Mouse (Mus musculus) lung, embryonic 15.5 days (tissue): ENCODE results near the gene Zfp704. TPM values are rescaled to one million over a fixed set of nuclear protein-coding genes. Genes with fewer than 3 reads are reported as not detected.

Experiments
- ATAC-seq: fragments of 200-750 bp; cut with Nextera tagmentation; 2 replicates; pipeline ENCODE4 v1.8.0; 2017; ENCODE audit warnings: moderate number of reproducible peaks, borderline replicate concordance; ENCODE audit not compliant: low FRiP score, low TSS enrichment; ENCODE audit errors: extremely low read depth
- H3K27ac ChIP-seq: fragments of 300-500 bp; sonication (generic); 2 replicates; pipeline ENCODE4 v1.5.1; 2015; ENCODE audit warnings: moderate library complexity, mild to moderate bottlenecking, inconsistent platforms
- H3K27me3 ChIP-seq: fragments of 300-500 bp; sonication (generic); 2 replicates; pipeline ENCODE4 v1.6.1; 2015; ENCODE audit warnings: inconsistent platforms
- H3K36me3 ChIP-seq: fragments of 300-500 bp; sonication (generic); 2 replicates; pipeline ENCODE4 v1.6.1; 2015; ENCODE audit warnings: inconsistent platforms
- H3K4me1 ChIP-seq: fragments of 300-500 bp; sonication (generic); 2 replicates; pipeline ENCODE4 v1.6.1; 2015; ENCODE audit warnings: inconsistent platforms
- H3K4me2 ChIP-seq: fragments of 300-500 bp; sonication (generic); 2 replicates; pipeline ENCODE4 v1.6.1; 2015; ENCODE audit warnings: inconsistent platforms, mild to moderate bottlenecking, moderate library complexity
- H3K4me3 ChIP-seq: fragments of 300-500 bp; sonication (generic); 2 replicates; pipeline ENCODE4 v1.5.1; 2015; ENCODE audit warnings: mild to moderate bottlenecking, inconsistent platforms
- H3K9ac ChIP-seq: fragments of 300-500 bp; sonication (generic); 2 replicates; pipeline ENCODE4 v1.6.1; 2015; ENCODE audit warnings: inconsistent platforms
- H3K9me3 ChIP-seq: fragments of 300-500 bp; sonication (generic); 2 replicates; pipeline ENCODE4 v1.6.1; 2016; ENCODE audit warnings: inconsistent platforms
- WGBS: fragments of 180-500 bp; shearing (Covaris S2); methylation state at CpG from one replicate; pipeline ENCODE4 v1.1.7; 2015; 5-methylcytosine and 5-hydroxymethylcytosine counted together
- polyA plus RNA-seq: library from polyadenylated mRNA; unstranded; fragments of >200 nt; fragmentation: Nextera tagmentation; extraction: Ambion mirVana; gene quantifications from 2 replicates; pipeline ENCODE4 v1.2.1, GENCODE M21; 2015

Zfp704 gene
- polyA plus RNA-seq, 1 experiment from 2014 or later: 9.3 TPM

DNA sequence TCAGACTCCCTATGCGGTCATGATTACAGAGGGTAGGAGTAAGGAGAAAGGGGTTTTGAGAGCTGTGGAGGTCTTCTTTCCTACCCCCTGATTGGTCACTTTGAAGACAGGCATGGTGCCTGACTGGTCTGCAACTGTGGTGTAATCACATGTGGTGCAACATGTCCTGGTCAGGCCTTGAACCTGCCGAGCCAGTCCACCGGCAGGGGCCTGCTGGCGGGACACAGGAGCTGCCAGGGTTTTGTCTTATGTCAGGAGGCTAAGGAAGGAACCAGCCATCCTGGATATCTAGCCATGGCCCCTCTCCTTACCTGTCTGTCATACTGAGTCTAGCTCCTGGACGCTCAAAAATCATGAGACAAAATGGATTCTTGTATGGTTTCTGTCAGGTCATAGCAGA, 134.4 kb downstream of the Zfp704 start:
- Histone ChIP-seq H3K27ac (no peak overlapping the region), H3K4me2 (no peak overlapping the region), H3K4me3 (no peak overlapping the region), H3K27me3 (no peaks in the 10 kb centered on the region), H3K36me3 (no peaks in the 10 kb centered on the region), H3K4me1 (no peaks in the 10 kb centered on the region), H3K9ac (no peak overlapping the region), H3K9me3 (no peaks in the 10 kb centered on the region)
- 83% methylated on average over 5 of the region's 5 CpGs for WGBS
- ATAC-seq: no peak

DNA sequence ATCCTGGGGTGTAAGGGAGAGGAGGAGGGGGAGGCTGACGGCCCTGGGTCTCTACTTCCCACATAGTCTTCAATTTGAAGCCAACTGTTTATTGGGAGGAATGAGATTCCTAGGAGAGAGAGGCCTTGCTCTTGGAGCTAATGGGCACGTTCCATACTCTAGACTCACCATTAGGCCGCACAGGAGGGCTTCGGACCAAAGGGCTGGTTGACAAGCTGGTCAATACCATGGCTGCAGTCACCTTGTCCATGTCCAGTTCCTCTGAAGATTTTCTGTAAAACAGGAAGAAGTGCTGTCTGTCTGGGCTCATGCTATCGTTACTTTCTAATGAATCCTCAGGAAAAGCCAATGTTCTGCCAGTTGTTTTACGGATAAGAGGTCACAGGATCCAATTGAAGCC, 135.6 kb downstream of the Zfp704 start:
- no peak overlapping the region for H3K4me2 ChIP-seq
- H3K27me3 ChIP-seq: no peaks in the 10 kb centered on the region
- no peaks in the 10 kb centered on the region for H3K36me3 ChIP-seq
- H3K27ac ChIP-seq: no peak overlapping the region
- H3K4me1 ChIP-seq: no peaks in the 10 kb centered on the region
- 89% methylated on average over 6 of the region's 6 CpGs for WGBS
- no peak overlapping the region for H3K4me3 ChIP-seq
- no peak overlapping the region for H3K9ac ChIP-seq
- no peak for ATAC-seq
- no peaks in the 10 kb centered on the region for H3K9me3 ChIP-seq

DNA sequence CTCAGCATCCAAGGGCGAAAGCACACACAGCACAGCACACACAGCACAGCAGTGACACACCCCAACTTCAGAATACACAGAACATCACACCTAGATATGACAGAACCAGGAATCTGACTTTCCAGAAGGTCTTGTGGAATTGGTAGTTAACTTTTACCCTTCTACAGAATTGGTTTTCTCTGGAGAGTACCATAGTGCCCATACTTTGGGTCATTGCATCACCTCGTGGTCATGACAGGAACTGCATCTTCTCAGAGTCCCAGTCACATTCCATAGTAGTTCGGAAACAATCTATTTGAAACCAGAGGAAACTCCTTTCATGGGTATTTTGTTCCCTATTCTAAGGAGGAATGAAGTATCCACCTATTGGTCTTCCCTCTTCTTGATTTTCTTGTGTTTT, 143.6 kb downstream of the Zfp704 start:
- peak; percentile 62 for ATAC-seq
- H3K9ac ChIP-seq: no peak overlapping the region
- H3K4me3 ChIP-seq: no peak overlapping the region
- no peaks in the 10 kb centered on the region for H3K9me3 ChIP-seq
- H3K4me1 ChIP-seq: no peaks in the 10 kb centered on the region
- H3K27me3 ChIP-seq: no peaks in the 10 kb centered on the region
- 42% methylated on average over 3 of the region's 3 CpGs for WGBS
- no peak overlapping the region for H3K27ac ChIP-seq
- H3K4me2 ChIP-seq: no peak overlapping the region
- H3K36me3 ChIP-seq: no peaks in the 10 kb centered on the region; the same call in 1 of the 2 replicates

GRCm38 (mm10) chr3:9465731-9466130, 144.2 kb downstream of the Zfp704 start:
- Histone ChIP-seq H3K4me1 (no peaks in the 10 kb centered on the region), H3K4me3 (no peak overlapping the region), H3K9me3 (no peaks in the 10 kb centered on the region), H3K27ac (no peak overlapping the region), H3K36me3 (no peaks in the 10 kb centered on the region; the same call in 1 of the 2 replicates), H3K4me2 (no peak overlapping the region), H3K27me3 (no peaks in the 10 kb centered on the region), H3K9ac (no peak overlapping the region)
- no peak for ATAC-seq
- 74% methylated on average over 4 of the region's 4 CpGs for WGBS

DNA sequence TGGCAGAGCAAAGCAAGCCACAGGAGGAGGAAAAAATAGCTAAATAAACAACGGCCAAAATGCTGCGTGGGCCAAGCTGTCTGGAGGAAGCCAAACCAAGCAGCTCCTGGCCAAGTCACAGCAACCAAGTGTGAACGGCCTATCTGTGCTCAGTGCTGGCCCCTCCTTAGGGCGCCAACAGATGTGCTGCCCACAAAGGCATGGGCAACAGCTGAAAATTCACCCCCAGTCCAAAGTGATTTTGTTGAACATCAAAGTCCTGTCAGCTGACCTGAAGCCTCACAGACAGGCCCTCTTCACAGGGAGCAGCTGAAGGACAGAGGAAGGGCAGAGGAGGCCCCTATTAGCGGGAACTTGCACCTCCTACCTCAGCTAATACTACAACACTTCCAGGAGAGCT, 148.2 kb downstream of the Zfp704 start:
- Histone ChIP-seq H3K4me2 (no peak overlapping the region), H3K4me3 (no peak overlapping the region), H3K36me3 (no peaks in the 10 kb centered on the region; the same call in 1 of the 2 replicates), H3K27ac (no peak overlapping the region), H3K9ac (no peak overlapping the region), H3K27me3 (no peaks in the 10 kb centered on the region), H3K9me3 (no peaks in the 10 kb centered on the region), H3K4me1 (no peaks in the 10 kb centered on the region)
- 73% methylated on average over 5 of the region's 5 CpGs for WGBS
- ATAC-seq: no peak

DNA sequence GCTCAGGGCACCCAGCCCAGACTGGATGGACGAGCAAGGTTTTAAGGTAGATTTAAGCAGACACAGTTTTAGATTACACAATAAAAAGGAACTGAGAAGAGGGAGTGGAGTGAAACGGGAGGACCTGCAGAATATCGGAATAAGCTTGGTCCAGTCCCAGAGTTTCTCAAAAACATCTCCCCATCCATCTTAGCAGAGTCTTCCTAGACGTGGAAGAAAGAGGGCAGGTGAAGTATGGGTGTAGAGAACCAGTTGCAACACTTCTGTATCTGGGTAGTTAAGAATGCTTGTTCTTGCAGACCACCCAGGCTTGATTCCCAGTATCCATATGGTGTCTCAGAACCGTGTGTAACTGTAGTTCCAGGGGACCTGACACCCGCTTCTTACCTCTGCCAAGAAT, 149.6 kb downstream of the Zfp704 start:
- H3K27ac ChIP-seq: no peak overlapping the region
- H3K9me3 ChIP-seq: no peaks in the 10 kb centered on the region
- no peak overlapping the region for H3K9ac ChIP-seq
- H3K36me3 ChIP-seq: no peaks in the 10 kb centered on the region; the same call in 1 of the 2 replicates
- WGBS: 79% methylated on average over 6 of the region's 6 CpGs
- no peak for ATAC-seq
- no peaks in the 10 kb centered on the region for H3K4me1 ChIP-seq
- no peak overlapping the region for H3K4me3 ChIP-seq
- H3K27me3 ChIP-seq: no peaks in the 10 kb centered on the region
- no peak overlapping the region for H3K4me2 ChIP-seq

DNA sequence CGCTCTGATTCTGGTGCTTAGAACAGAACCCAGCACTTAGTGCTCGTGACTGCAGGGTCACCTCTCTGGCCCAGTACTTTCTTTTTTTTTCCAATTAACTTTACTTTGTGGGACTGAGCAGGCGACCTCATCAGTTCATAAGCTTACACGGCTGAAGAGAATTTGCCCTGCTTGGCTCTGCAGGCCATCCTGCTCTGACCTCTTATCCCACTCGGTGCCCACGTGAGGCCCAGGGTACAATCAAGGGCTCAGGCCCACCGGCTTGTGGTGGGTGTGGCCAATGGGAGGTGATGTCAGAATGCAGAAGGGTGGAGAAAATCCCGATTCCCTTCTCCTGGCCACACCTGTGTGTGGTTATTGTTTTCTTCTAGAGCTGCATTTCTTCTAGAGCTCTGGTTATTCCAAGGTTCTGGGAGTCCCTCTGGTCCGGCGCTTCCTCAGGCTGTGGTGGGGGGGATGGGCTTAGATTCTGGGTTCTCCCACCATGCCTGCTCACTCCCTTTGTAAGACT, 153.4 kb downstream of the Zfp704 start:
- no peak for ATAC-seq
- WGBS: 59% methylated on average over 10 of the region's 10 CpGs
- H3K4me3 ChIP-seq: no peak overlapping the region

GRCm38 (mm10) chr3:9455351-9455750, 154.5 kb downstream of the Zfp704 start:
- no peak overlapping the region for H3K9ac ChIP-seq
- H3K4me2 ChIP-seq: no peak overlapping the region
- no peak overlapping the region for H3K4me3 ChIP-seq
- no peak for ATAC-seq
- H3K27ac ChIP-seq: no peak overlapping the region
- H3K9me3 ChIP-seq: no peaks in the 10 kb centered on the region
- WGBS: 92% methylated on average over 5 of the region's 5 CpGs
- no peaks in the 10 kb centered on the region for H3K27me3 ChIP-seq
- no peaks in the 10 kb centered on the region for H3K36me3 ChIP-seq
- H3K4me1 ChIP-seq: no peaks in the 10 kb centered on the region

More for the DNA sequence above, 153.4 kb downstream of the Zfp704 start:
- Histone ChIP-seq H3K9me3 (no peaks in the 10 kb centered on the region), H3K9ac (no peak overlapping the region), H3K4me2 (no peak overlapping the region), H3K4me1 (no peaks in the 10 kb centered on the region), H3K36me3 (no peaks in the 10 kb centered on the region), H3K27me3 (no peaks in the 10 kb centered on the region), H3K27ac (no peak overlapping the region)

DNA sequence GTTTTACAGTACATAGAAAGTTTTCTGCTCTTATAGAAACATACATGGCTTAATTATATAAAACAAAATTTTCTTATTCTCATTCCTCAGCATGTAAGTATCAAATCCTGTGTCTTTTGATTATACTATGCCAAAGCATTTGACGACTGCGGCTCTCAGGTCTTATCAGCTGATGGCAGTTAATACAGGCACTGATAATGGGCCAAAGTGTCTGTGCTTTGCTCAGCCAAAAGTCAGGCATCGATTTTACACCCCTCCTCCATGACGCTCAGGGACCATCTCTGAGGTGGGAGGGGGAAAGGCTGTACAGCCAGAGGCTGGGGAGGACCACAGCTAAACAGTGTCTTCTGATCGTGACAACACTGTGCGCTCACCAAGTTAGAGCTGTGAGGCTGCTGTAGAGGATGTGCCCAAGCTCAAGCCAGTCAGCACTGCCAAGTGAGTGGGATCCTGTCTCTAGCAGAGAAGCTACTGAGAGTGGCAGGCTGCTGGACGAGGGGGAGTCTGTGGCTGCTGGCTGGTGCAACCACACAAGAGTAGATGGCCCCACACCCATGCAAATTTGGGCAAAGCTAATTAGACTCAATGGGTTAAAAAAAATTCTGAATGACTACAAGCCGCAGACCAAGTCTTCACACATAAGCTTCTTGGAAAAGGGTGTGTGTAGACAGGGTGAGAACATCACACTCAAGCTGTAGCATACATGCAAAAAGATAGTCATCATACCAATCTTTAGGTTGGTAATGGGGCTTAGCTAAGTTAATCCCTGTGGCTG, 155.1 kb downstream of the Zfp704 start:
- Histone ChIP-seq H3K9ac (no peak overlapping the region), H3K4me2 (no peak overlapping the region), H3K27me3 (no peaks in the 10 kb centered on the region), H3K4me3 (no peak overlapping the region), H3K9me3 (no peaks in the 10 kb centered on the region), H3K4me1 (no peaks in the 10 kb centered on the region), H3K27ac (no peak overlapping the region), H3K36me3 (no peaks in the 10 kb centered on the region)
- 73% methylated on average over 8 of the region's 8 CpGs for whole genome bisulfite sequencing
- ATAC-seq: peak; percentile 52; the same call in 1 of the 2 replicates

- no peak overlapping the region for H3K9ac ChIP-seq
- no peak overlapping the region for H3K4me2 ChIP-seq
- peaks cover 9% of the 10 kb centered on the region; the same call in 1 of the 2 replicates for H3K36me3 ChIP-seq
- H3K4me1 ChIP-seq: no peaks in the 10 kb centered on the region
- H3K27ac ChIP-seq: no peak overlapping the region
- 83% methylated on average over 12 of the region's 12 CpGs for WGBS
- no peak overlapping the region for H3K4me3 ChIP-seq
- no peaks in the 10 kb centered on the region for H3K27me3 ChIP-seq
- no peak for ATAC-seq
- no peaks in the 10 kb centered on the region for H3K9me3 ChIP-seq
Measured at GRCm38 (mm10) chr3:9450521-9450920, 159.4 kb downstream of the Zfp704 start.

DNA sequence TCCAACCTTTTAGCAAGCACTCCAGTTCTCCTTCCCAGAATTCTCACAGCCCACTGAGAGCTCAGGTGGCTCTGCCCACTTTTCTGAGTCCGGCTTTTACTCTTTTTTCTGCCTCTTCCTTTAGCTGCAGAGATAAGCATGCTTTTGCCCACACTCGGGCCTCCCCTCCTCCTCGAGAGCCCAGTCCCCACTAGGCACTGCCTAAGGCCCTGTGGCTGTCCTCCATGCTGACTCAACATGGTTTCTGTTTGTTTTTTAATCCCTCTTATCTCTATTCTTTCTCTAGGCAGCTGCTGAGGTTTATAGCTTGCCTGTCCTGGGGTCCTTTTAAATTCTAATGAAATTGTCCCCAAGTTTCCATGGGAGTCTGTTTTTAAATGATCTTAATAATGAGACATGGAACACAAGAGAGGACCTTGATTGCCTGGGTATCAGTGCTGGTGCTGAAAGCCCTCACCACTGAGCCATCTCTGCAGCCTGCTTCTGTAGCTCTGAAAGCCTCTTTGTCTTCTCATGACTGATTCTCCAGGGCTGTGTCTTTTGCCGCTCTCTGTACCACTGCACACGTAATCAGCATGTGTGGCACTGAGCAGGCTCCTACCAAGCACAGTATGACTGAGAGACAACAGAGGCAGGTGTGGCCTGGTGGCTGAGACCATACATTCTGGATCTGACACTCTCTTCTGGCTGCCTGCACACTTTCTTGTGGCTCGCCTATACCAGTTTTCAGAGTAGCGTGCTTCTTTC, 160.5 kb downstream of the Zfp704 start:
- Histone ChIP-seq H3K4me2 (no peak overlapping the region), H3K4me3 (no peak overlapping the region), H3K36me3 (peaks cover 9% of the 10 kb centered on the region; the same call in 1 of the 2 replicates), H3K27ac (no peak overlapping the region), H3K9ac (no peak overlapping the region), H3K27me3 (no peaks in the 10 kb centered on the region), H3K4me1 (no peaks in the 10 kb centered on the region), H3K9me3 (no peaks in the 10 kb centered on the region)
- no peak for ATAC-seq
- WGBS: 56% methylated on average over 7 of the region's 7 CpGs

DNA sequence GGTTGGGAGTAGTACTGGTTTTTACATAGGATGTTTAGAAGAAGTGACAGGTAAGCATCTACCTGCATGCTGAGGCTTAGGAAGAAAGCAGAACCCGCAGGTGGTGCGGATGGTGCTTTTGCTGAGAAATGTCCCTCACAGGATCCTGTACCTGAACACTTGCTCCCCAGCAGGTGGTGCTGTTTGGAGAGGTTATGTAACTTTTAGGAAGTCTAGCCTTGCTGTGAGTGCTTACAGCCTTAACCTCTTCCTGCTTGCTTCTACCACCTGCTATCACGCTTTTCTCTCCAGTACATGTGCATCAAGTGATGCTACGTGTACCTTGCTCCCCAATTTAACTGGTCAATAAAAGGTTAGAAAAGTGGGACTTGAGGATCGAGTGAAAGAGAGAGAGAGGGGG, 161.3 kb downstream of the Zfp704 start:
- 82% methylated on average over 5 of the region's 5 CpGs for WGBS

More for the DNA sequence above, 161.3 kb downstream of the Zfp704 start:
- Histone ChIP-seq H3K4me3 (no peak overlapping the region), H3K27ac (no peak overlapping the region), H3K36me3 (peaks cover 9% of the 10 kb centered on the region; the same call in 1 of the 2 replicates), H3K4me2 (no peak overlapping the region), H3K9me3 (no peaks in the 10 kb centered on the region), H3K4me1 (no peaks in the 10 kb centered on the region), H3K9ac (no peak overlapping the region), H3K27me3 (no peaks in the 10 kb centered on the region)
- no peak for ATAC-seq
